Mouse (Mus musculus): ENCODE results near the gene Ooep.
A peak's percentile ranks its signal among the peaks of the same experiment; 100 is the strongest.
"Not testable (repeated sequence)": the region's sequence is repeated elsewhere in the genome, so short reads cannot be mapped to it uniquely, and the experiment has no call there.

Ooep gene

DNA sequence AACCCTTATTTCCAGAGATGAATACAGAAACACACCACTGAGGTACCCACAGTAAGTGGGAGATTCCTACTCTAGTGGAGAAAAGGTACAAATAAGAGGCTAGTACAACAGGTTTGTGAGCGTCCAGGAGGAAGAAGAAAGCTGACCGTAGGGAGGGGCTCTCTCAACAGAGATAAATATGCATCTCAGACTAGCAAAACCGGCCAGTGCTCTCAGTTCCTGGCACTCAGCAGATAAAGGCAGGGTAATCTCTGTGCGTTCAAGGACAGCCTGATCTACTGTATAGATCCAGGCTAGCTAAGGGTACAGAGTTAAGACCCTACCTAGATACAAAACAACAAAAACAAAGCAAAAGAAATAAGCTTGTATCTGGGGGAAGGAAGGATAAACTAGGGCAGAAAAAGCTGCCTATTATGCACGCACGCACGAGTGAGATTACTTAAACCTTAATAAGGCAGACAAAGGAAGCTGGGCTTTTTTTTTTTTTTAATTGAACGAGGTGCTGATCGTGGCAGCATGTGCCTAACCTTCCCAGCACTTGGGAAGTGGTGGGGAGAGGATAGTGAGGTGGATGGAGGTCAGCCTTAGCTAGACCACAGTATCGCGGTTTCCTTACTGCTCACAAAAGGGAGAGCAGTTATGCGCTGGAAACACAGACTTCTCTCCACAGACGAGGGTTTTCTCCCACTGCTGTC lies 12.5 kb downstream of the Ooep start:
- no peak for DNase-seq

DNA sequence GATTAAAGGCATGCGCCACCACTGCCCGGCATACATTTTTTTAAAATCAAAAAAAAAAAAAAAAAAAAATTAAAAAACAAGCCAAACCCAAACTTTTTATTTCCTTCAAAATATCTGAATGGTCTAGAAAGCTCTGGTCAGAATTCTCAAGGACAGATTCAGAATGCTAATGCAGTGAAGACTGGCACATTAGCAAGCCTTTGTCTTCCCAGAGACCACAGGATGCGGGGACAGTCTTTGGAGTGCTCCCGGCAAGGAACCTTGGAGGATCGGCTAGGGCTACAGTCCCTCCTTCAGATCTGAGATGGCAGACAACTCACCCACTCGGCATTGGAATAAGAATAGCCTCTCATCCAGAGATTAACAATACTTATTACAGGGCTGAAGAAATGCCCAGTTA lies 13.8 kb downstream of the Ooep start:
- DNase-seq: no peak

GRCm38 (mm10) chr9:78363374-78363773 lies 15.2 kb downstream of the Ooep start:
- DNase-seq: no peak

- no peak for DNase-seq
These were observed 18.0 kb downstream of the Ooep start for GRCm38 (mm10) chr9:78360484-78360872.

DNA sequence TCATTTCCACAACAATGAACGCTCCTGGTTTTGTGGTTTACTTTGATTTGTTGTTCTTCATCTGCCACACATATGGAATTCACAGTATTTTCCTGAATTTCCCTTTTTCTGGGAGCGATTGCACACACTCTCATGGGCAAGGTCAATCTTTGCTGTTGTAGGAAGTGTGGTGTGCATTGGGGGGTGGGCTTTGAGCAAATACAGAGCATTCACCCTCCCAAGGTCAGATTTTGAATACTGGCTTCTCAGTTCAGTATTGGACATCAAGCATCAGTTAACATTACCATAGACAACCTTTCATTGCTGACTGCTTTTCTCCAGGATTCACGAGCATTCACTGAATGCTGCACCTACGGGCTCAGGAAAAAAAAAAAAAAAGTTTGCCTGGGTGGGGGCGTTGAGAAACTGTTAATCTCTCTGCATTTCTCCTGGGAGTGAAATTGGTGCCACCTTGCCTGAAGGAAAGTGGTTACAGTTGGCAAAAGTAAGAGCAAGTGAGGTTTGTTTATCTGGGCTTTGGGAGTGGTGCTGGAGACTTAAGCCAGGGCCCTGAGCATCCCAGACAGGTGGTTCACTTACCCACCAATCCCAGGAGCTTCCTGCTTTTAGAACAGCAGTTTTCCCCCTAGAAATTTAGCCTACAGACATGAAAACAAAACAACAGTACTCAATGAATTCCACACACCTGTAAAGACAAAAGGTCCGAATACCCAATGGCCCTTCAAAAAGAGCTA lies 18.6 kb downstream of the Ooep start:
- DNase-seq: no peak

DNA sequence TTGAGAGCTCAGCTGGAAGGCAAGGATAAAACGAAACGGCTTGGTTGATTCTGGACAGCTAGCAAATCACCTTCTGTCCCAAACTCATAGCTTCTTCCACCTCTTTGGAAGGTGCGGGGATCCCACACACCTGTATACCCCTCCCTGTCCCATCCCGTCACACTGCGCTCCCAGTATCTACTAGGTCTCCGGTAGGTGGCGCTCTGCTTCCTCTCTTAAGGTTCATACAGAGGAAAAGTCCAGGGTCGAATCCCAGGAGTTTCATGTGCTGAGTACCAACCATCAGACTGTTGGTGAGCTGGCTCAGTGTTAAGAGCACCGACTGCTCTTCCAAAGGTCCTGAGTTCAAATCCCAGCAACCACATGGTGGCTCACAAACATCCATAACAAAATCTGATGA lies 20.5 kb downstream of the Ooep start:
- DNase-seq: peak; percentile 82 to 90

- no peak for DNase-seq
These were observed 22.9 kb downstream of the Ooep start, which contains the start of gene Gsta2 for GRCm38 (mm10) chr9:78355611-78356010. TSS of gene Gsta2 (minus strand) at chr9:78355788.

- peak; percentile 42 to 64 for DNase-seq
These were observed 23.6 kb downstream of the Ooep start for GRCm38 (mm10) chr9:78354665-78355578.

DNA sequence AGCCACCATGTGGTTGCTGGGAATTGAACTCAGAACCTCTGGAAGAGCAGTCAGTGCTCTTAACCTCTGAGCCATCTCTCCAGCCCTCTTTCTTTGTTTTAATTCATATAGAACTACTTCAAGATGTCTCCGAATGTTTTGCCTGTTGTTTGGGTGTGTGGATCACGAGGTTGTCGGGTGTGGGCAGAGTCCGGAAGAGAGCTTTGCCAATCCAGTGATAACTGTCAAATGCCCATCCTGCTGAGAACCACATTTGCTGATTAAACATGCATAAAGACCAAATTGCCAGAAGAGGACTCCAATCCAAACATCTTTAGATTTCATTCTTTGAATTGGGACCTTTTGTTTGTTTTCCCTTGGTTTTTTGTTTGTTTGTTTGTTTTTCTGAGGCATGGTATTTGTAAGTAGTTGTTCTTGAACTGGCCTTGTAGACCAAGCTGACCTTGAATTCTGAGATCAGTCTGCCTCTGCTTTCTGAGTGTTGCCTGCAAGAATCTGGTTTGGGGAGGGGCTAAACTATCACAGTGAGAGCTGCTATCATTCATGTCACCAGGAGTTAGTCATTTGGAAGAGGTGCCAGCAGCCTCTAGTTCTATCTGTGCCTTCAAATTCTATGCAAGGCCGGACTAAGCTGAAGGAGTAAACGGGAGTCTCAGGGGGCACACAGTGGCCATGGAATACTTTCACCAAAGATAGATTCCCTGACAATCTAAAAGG lies 26.9 kb downstream of the Ooep start:
- no peak for DNase-seq

DNA sequence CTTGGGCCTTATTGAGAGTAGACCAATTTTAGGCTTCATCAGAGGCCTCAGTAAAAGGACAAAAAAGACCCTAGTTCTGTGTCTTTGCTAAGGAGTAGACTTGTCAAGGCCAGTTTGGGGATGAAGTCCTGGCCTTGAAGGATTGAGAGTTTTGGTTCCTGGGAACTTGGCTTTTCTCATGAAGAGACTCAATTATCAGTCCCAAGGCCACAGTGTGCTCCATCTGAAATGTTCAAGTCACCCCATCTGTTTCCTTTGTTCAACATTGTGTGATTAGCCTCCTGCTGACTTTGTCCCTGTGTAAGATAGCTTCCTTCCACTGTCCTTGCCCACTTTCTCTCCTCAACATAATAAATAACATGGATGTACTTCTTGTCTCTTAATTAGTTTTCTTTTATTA lies 28.5 kb downstream of the Ooep start:
- DNase-seq: not testable (repeated sequence)

- peak; percentile 60 to 62 for DNase-seq
These were observed 29.4 kb downstream of the Ooep start for GRCm38 (mm10) chr9:78349141-78349540.

GRCm38 (mm10) chr9:78348206-78349004 lies 30.1 kb downstream of the Ooep start:
- peak; percentile 81 to 89 for DNase-seq

- DNase-seq: peak; percentile 29 to 46
These were observed 31.5 kb downstream of the Ooep start for GRCm38 (mm10) chr9:78347004-78347403.

- not testable (repeated sequence) for DNase-seq
These were observed 33.3 kb downstream of the Ooep start for GRCm38 (mm10) chr9:78345235-78345634.

DNA sequence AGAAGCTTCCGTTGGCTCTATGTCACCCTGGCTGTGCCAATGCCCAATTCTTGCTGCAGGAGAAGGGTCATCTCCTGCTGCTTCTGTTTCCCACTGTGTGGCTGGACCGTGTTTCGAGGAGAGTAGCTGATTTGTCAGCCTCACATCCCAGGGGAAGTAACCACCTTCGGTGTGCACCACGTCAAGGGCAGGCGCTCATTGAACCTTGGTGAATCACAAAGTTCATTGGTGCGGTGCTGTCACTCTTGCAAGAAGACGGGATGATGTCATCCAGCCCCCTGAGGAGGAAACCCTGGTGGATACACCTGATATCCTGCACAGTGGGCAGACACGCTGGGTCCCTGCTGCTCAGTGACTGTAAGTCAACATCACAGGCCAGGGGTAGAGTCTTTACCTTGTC lies 35.5 kb downstream of the Ooep start:
- DNase-seq: peak; percentile 28 to 71

GRCm38 (mm10) chr9:78342494-78342893 lies 36.0 kb downstream of the Ooep start:
- peak in 1 of 2 experiments; percentile 41 for DNase-seq

DNA sequence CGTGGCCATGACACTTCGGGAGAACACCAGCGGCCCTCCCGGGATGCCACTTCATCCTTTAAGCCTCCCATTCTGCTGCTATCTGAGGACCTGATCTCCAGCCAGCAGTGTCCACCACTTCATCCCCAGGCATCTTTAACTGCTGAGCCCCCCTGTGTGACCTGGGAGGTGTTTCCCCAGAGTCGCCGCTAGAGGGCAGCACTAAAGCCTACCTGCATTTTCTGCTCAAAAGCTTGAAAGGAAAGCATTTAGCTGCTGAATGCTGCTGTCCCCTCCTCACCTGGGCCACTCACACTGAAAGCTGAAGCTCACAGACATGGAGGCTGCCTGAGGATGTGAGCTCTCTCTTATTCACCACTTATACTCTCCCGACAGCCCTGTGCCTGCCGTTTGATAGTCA lies 38.2 kb downstream of the Ooep start:
- peak; percentile 39 to 50 for DNase-seq

GRCm38 (mm10) chr9:78337050-78337449 lies 41.5 kb downstream of the Ooep start:
- peak in 1 of 2 experiments; percentile 21 for DNase-seq

- DNase-seq: not testable (repeated sequence)
These were observed 51.2 kb downstream of the Ooep start, which contains the start of gene Omt2b for GRCm38 (mm10) chr9:78327289-78327688. TSS of gene Omt2b (plus strand) at chr9:78327589.
